Mouse (Mus musculus): ENCODE results near the gene Rtf2. TPM values are rescaled to one million over a fixed set of nuclear protein-coding genes. Genes with fewer than 3 reads are reported as not detected.

Rtf2 gene
- 10 to 100 TPM; 67.2 to 69.7 TPM for total RNA-seq (2021)

GRCm38 (mm10) chr2:172439843-172440639, at the start of gene Rtf2:
Gene Rtf2, plus strand, starts transcription at chr2:172440556.
- DNase-seq, result peak; percentile 99

- DNase-seq, result peak; percentile 34 to 40
Observed at GRCm38 (mm10) chr2:172392041-172392521, 48.3 kb upstream of the Rtf2 start.

GRCm38 (mm10) chr2:172393391-172394051, 46.8 kb upstream of the Rtf2 start, which contains the start of gene Cass4:
Gene Cass4, plus strand, starts transcription at chr2:172393794.
- DNase-seq, result no peak

GRCm38 (mm10) chr2:172394052-172394392, 46.3 kb upstream of the Rtf2 start:
- DNase-seq, result no peak

- DNase-seq, result no peak
Observed at GRCm38 (mm10) chr2:172394671-172395070, 45.7 kb upstream of the Rtf2 start.

- DNase-seq, result no peak
Observed at GRCm38 (mm10) chr2:172395961-172396360, 44.4 kb upstream of the Rtf2 start.

- DNase-seq, result no peak
Observed at GRCm38 (mm10) chr2:172399901-172400300, 40.5 kb upstream of the Rtf2 start.

- no peak for DNase-seq
Observed at GRCm38 (mm10) chr2:172401116-172401825, 39.1 kb upstream of the Rtf2 start.

- DNase-seq, result no peak
Observed at GRCm38 (mm10) chr2:172404239-172404638, 36.1 kb upstream of the Rtf2 start.

- DNase-seq, result no peak
Observed at GRCm38 (mm10) chr2:172405011-172405410, 35.3 kb upstream of the Rtf2 start.

GRCm38 (mm10) chr2:172406173-172406572, 34.2 kb upstream of the Rtf2 start:
- DNase-seq, result no peak

GRCm38 (mm10) chr2:172407499-172407898, 32.9 kb upstream of the Rtf2 start:
- no peak for DNase-seq

GRCm38 (mm10) chr2:172410686-172411085, 29.7 kb upstream of the Rtf2 start:
- DNase-seq, result no peak

GRCm38 (mm10) chr2:172411091-172411490, 29.3 kb upstream of the Rtf2 start:
- DNase-seq, result no peak

- DNase-seq, result no peak
Observed at GRCm38 (mm10) chr2:172412454-172412853, 27.9 kb upstream of the Rtf2 start.

GRCm38 (mm10) chr2:172413273-172413672, 27.1 kb upstream of the Rtf2 start:
- no peak for DNase-seq

GRCm38 (mm10) chr2:172413894-172414293, 26.5 kb upstream of the Rtf2 start:
- no peak for DNase-seq

GRCm38 (mm10) chr2:172416218-172416617, 24.1 kb upstream of the Rtf2 start:
- DNase-seq, result no peak

GRCm38 (mm10) chr2:172416876-172417275, 23.5 kb upstream of the Rtf2 start:
- no peak for DNase-seq

- DNase-seq, result no peak
Observed at GRCm38 (mm10) chr2:172418208-172418607, 22.1 kb upstream of the Rtf2 start.

- DNase-seq, result no peak
Observed at GRCm38 (mm10) chr2:172430609-172431008, 9.7 kb upstream of the Rtf2 start.

GRCm38 (mm10) chr2:172433746-172434145, 6.6 kb upstream of the Rtf2 start:
- no peak for DNase-seq

GRCm38 (mm10) chr2:172437371-172437952, 2.9 kb upstream of the Rtf2 start:
- no peak for DNase-seq

All from layer of hippocampus, postnatal 36 days (tissue).